ENCODE assay signal across 26 mouse cellular contexts in the genomic region with DNA sequence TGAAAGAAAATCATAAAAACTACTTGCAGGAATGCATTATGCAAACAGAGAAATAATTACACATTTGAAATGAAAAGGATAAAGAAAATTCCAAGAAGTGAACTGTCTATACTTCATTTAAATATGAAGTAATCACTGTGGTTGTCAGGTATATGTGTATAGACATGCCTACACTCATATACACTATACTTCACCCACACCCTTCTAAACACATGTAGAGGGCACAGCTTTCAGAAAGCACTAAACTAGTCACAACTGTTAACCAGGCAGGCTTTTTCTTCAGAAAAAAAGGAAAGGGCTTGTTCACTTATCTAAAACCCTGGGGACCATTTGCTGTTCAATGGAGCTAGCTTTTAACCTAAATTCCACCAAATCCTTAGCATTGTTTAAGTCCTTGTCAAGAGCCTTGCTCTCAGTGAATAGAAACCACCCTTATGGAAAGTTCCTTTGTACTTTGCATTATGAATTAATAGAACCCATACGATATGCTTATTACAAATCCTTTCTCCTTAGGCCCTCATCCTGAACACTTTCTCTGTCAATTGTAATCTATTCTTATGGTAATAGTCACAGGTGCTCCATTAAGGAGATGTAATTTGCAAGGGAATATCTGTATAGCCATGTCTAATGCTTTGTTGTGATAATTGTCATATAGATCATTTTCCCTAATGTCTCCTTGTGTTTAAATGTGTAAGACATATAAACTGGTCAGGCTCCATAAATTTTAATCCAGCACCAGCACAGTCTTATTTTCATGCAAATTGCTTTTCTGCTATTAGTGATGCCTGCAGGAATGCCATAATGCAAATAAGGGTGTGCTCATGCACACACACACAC. TPM values are rescaled to one million over a fixed set of nuclear protein-coding genes. Genes with fewer than 3 reads are reported as not detected.
A peak's percentile ranks its signal among the peaks of the same experiment; 100 is the strongest.
DNase-seq lines count a peak whose midpoint lies in the region; ATAC-seq lines count a peak whose summit lies in the region.
"Had no signal": no experiment of that assay in that cellular context is flagged by ENCODE, and none has a peak within 500 bp of the region (broad histone marks: within the 10 kb centered on the region; RNA-seq: fewer than 3 reads in every experiment).

No protein-coding gene starts in this region.

- no peaks in the 10 kb centered on the region for H3K9me3 ChIP-seq in hindbrain, embryonic 11.5 days (ENCODE audit: control insufficient read depth, low read length)
- H3K9me3 ChIP-seq in hindbrain, embryonic 10.5 days, result no peaks in the 10 kb centered on the region
- no peaks in the 10 kb centered on the region for H3K9me3 ChIP-seq in forebrain, embryonic 12.5 days
- H3K9me3 ChIP-seq in hindbrain, embryonic 13.5 days, result no peaks in the 10 kb centered on the region
- H3K9me3 ChIP-seq in neural tube, embryonic 12.5 days, result no peaks in the 10 kb centered on the region
- H3K9me3 ChIP-seq: liver, embryonic 13.5 days; lung, embryonic 15.5 days had no signal

- no peak overlapping the region for H3K4me3 ChIP-seq in hindbrain, embryonic 11.5 days (ENCODE audit: low read depth, low read length)
- H3K4me3 ChIP-seq in hindbrain, embryonic 10.5 days, result no peak overlapping the region
- no peak overlapping the region for H3K4me3 ChIP-seq in forebrain, embryonic 12.5 days (replicated peaks)
- H3K4me3 ChIP-seq in hindbrain, embryonic 13.5 days, result no peak overlapping the region
- no peak overlapping the region for H3K4me3 ChIP-seq in neural tube, embryonic 12.5 days
- H3K4me3 ChIP-seq: liver, embryonic 13.5 days; lung, embryonic 15.5 days; myocyte had no signal

- WGBS in hindbrain, embryonic 11.5 days, result 29% methylated on average over 1 of the region's 1 CpGs
- WGBS in hindbrain, embryonic 10.5 days, result 37% methylated on average over 1 of the region's 1 CpGs
- 34% methylated on average over 1 of the region's 1 CpGs for WGBS in forebrain, embryonic 12.5 days
- WGBS in hindbrain, embryonic 13.5 days, result 19% methylated on average over 1 of the region's 1 CpGs
- WGBS in neural tube, embryonic 12.5 days, result 33% methylated on average over 1 of the region's 1 CpGs

- peak; percentile 92 for ATAC-seq in hindbrain, embryonic 11.5 days (ENCODE audit: low FRiP score)
- ATAC-seq in forebrain, embryonic 12.5 days (ENCODE audit: low FRiP score), result 0 out of 2 replicates have a peak, but pooled peaks have one; percentile 30
- peak; percentile 80 for ATAC-seq in hindbrain, embryonic 13.5 days (ENCODE audit: low FRiP score)
- peak; percentile 96 for ATAC-seq in neural tube, embryonic 12.5 days (ENCODE audit: low FRiP score, low read depth)
- ATAC-seq: intestine, postnatal 0 days had no signal

- no peaks in the 10 kb centered on the region for H3K4me1 ChIP-seq in hindbrain, embryonic 11.5 days (replicated peaks; ENCODE audit: control insufficient read depth, insufficient read depth, low read length)
- no peaks in the 10 kb centered on the region for H3K4me1 ChIP-seq in hindbrain, embryonic 10.5 days (replicated peaks)
- H3K4me1 ChIP-seq in forebrain, embryonic 12.5 days, result no peaks in the 10 kb centered on the region; the same call in 1 of the 2 replicates
- H3K4me1 ChIP-seq in hindbrain, embryonic 13.5 days (replicated peaks), result no peaks in the 10 kb centered on the region
- H3K4me1 ChIP-seq in neural tube, embryonic 12.5 days, result no peaks in the 10 kb centered on the region
- H3K4me1 ChIP-seq: liver, embryonic 13.5 days; lung, embryonic 15.5 days had no signal

- H3K36me3 ChIP-seq in hindbrain, embryonic 11.5 days (ENCODE audit: control insufficient read depth, insufficient read depth, low read length), result no peaks in the 10 kb centered on the region
- H3K36me3 ChIP-seq in hindbrain, embryonic 10.5 days, result no peaks in the 10 kb centered on the region
- no peaks in the 10 kb centered on the region for H3K36me3 ChIP-seq in forebrain, embryonic 12.5 days (replicated peaks)
- no peaks in the 10 kb centered on the region for H3K36me3 ChIP-seq in hindbrain, embryonic 13.5 days
- no peaks in the 10 kb centered on the region for H3K36me3 ChIP-seq in neural tube, embryonic 12.5 days
- H3K36me3 ChIP-seq: liver, embryonic 13.5 days; lung, embryonic 15.5 days had no signal

- H3K27ac ChIP-seq in hindbrain, embryonic 11.5 days (ENCODE audit: low read depth, low read length), result no peak overlapping the region
- H3K27ac ChIP-seq in hindbrain, embryonic 10.5 days, result no peak overlapping the region
- no peak overlapping the region for H3K27ac ChIP-seq in forebrain, embryonic 12.5 days
- H3K27ac ChIP-seq in hindbrain, embryonic 13.5 days, result no peak overlapping the region; the same call in 1 of the 2 replicates
- H3K27ac ChIP-seq in neural tube, embryonic 12.5 days, result no peak overlapping the region
- H3K27ac ChIP-seq: liver, embryonic 13.5 days; lung, embryonic 15.5 days had no signal

- no peak overlapping the region for H3K4me2 ChIP-seq in hindbrain, embryonic 11.5 days (replicated peaks; ENCODE audit: low read depth, low read length)
- no peak overlapping the region for H3K4me2 ChIP-seq in forebrain, embryonic 12.5 days
- H3K4me2 ChIP-seq in hindbrain, embryonic 13.5 days, result no peak overlapping the region
- H3K4me2 ChIP-seq in neural tube, embryonic 12.5 days (replicated peaks), result no peak overlapping the region
- H3K4me2 ChIP-seq: liver, embryonic 13.5 days; lung, embryonic 15.5 days had no signal

- H3K9ac ChIP-seq in hindbrain, embryonic 11.5 days (ENCODE audit: low read depth, low read length), result no peak overlapping the region
- no peak overlapping the region for H3K9ac ChIP-seq in forebrain, embryonic 12.5 days
- no peak overlapping the region for H3K9ac ChIP-seq in hindbrain, embryonic 13.5 days
- no peak overlapping the region for H3K9ac ChIP-seq in neural tube, embryonic 12.5 days
- H3K9ac ChIP-seq: liver, embryonic 13.5 days; lung, embryonic 15.5 days had no signal

- DNase-seq in hindbrain, embryonic 11.5 days (ENCODE audit: low spot score), result peak; percentile 14
- no peak for DNase-seq in hindbrain, embryonic 10.5 days (ENCODE audit: low spot score)
- no peak for DNase-seq in adrenal gland, adult 8-10 months
- DNase-seq in liver, result no peak
- no peak for DNase-seq in adrenal gland, postnatal 10 days
- DNase-seq: adrenal gland, postnatal 14 days; heart, adult 18-20 months; heart, postnatal 4 days; liver, embryonic 13.5 days; right cerebral cortex, postnatal 4 days; thymus, postnatal 4 days had no signal

- H3K27me3 ChIP-seq in hindbrain, embryonic 11.5 days (ENCODE audit: control insufficient read depth, insufficient read depth, low read length), result 0 out of 2 replicates have a peak, but pooled peaks cover 2% of the 10 kb centered on the region
- peaks cover 14% of the 10 kb centered on the region for H3K27me3 ChIP-seq in hindbrain, embryonic 10.5 days (ENCODE audit: insufficient read depth, poor library complexity, severe bottlenecking)
- no peaks in the 10 kb centered on the region for H3K27me3 ChIP-seq in forebrain, embryonic 12.5 days
- peaks cover 5% of the 10 kb centered on the region for H3K27me3 ChIP-seq in hindbrain, embryonic 13.5 days
- H3K27me3 ChIP-seq in neural tube, embryonic 12.5 days (replicated peaks), result peaks cover 9% of the 10 kb centered on the region; the same call in 1 of the 2 replicates
- H3K27me3 ChIP-seq: liver, embryonic 13.5 days; lung, embryonic 15.5 days had no signal

RNA-seq across cellular contexts. Expression of gene Crisp4, which starts 40.5 kb away (rescaled TPM):
- not detected in 2 replicates for polyA plus RNA-seq in hindbrain, embryonic 11.5 days (2014; fragmentation: Nextera tagmentation; extraction: Ambion mirVana)
- not detected in 2 replicates for polyA plus RNA-seq in hindbrain, embryonic 10.5 days (2016; fragmentation: Nextera tagmentation; extraction: Ambion mirVana)
- not detected in 2 replicates for polyA plus RNA-seq in forebrain, embryonic 12.5 days (2016; fragmentation: Nextera tagmentation; extraction: Ambion mirVana)
- not detected in 2 replicates for polyA plus RNA-seq in hindbrain, embryonic 13.5 days (2015; fragmentation: Nextera tagmentation; extraction: Ambion mirVana)
- polyA plus RNA-seq in neural tube, embryonic 12.5 days (2016; fragmentation: Nextera tagmentation; extraction: Ambion mirVana), result not detected in 2 replicates
- not detected for total RNA-seq in adrenal gland, adult 8-10 months (2022)
- total RNA-seq in adrenal gland, postnatal 10 days (2021), result not detected
- total RNA-seq: adrenal gland, postnatal 14 days; gastrocnemius, adult 8-10 months; heart, adult 18-20 months; heart, postnatal 4 days; layer of hippocampus, adult 18-20 months; left cerebral cortex, adult 18-20 months; megakaryocyte progenitor cell, adult 5-6 weeks had no signal
- polyA plus RNA-seq: cerebellum, adult 2 months; cortical plate, adult 2 months; heart, embryonic 14.5 days; intestine, postnatal 0 days; kidney, embryonic 16.5 days; limb, embryonic 11.5 days; liver, embryonic 13.5 days; lung, embryonic 15.5 days; myocyte had no signal

Comparison
In these comparisons a context has a peak if more than half of its experiments do, and no peak if none do; other contexts are left out.
1. ATAC-seq: peak in every context shown above with its lines; median percentile 96 in neural tube, embryonic 12.5 days; 92 in hindbrain, embryonic 11.5 days; 80 in hindbrain, embryonic 13.5 days; 30 in forebrain, embryonic 12.5 days.